Mouse (Mus musculus): ENCODE measurements around the gene Gas7. TPM values are rescaled to one million over a fixed set of nuclear protein-coding genes. Genes with fewer than 3 reads are reported as not detected.
A peak's percentile ranks its signal among the peaks of the same experiment; 100 is the strongest.

The Gas7 gene
- polyA plus RNA-seq, 1 experiment from 2014 or later = 3.3 TPM

- H3K4me1 ChIP-seq (ENCODE audit: control insufficient read depth, insufficient read depth, low read length) = no peaks in the 10 kb centered on the region
- H3K4me3 ChIP-seq (ENCODE audit: low read depth, low read length) = no peak overlapping the region
- H3K9me3 ChIP-seq (replicated peaks; ENCODE audit: control insufficient read depth, low read length) = no peaks in the 10 kb centered on the region
- no peak overlapping the region for H3K4me2 ChIP-seq (ENCODE audit: low read depth, low read length)
- no peaks in the 10 kb centered on the region for H3K36me3 ChIP-seq (replicated peaks; ENCODE audit: control insufficient read depth, insufficient read depth, low read depth, low read length)
- no peaks in the 10 kb centered on the region for H3K27me3 ChIP-seq (ENCODE audit: control insufficient read depth, insufficient read depth, low read length)
- no peak overlapping the region for H3K9ac ChIP-seq (replicated peaks; ENCODE audit: low read length)
- ATAC-seq (replicated peaks; ENCODE audit: insufficient number of reproducible peaks, low FRiP score, low TSS enrichment, low read depth) (no peak), DNase-seq (ENCODE audit: low spot score) (no peak)
- no peak overlapping the region for H3K27ac ChIP-seq (replicated peaks; ENCODE audit: low read depth, low read length)
- WGBS = 92% methylated on average over 2 of the region's 2 CpGs
Observed at GRCm38 (mm10) chr11:67500115-67500514, 44.9 kb downstream of the Gas7 start.

- no peak for DNase-seq (ENCODE audit: low spot score)
- H3K9me3 ChIP-seq (replicated peaks; ENCODE audit: control insufficient read depth, low read length) = no peaks in the 10 kb centered on the region
- no peak overlapping the region for H3K4me3 ChIP-seq (ENCODE audit: low read depth, low read length)
- no peaks in the 10 kb centered on the region for H3K27me3 ChIP-seq (ENCODE audit: control insufficient read depth, insufficient read depth, low read length)
- no peaks in the 10 kb centered on the region for H3K36me3 ChIP-seq (replicated peaks; ENCODE audit: control insufficient read depth, insufficient read depth, low read depth, low read length)
- H3K9ac ChIP-seq (replicated peaks; ENCODE audit: low read length) = no peak overlapping the region
- no peak overlapping the region for H3K27ac ChIP-seq (replicated peaks; ENCODE audit: low read depth, low read length)
- H3K4me1 ChIP-seq (ENCODE audit: control insufficient read depth, insufficient read depth, low read length) = no peaks in the 10 kb centered on the region
- H3K4me2 ChIP-seq (ENCODE audit: low read depth, low read length) = no peak overlapping the region
- 83% methylated on average over 7 of the region's 7 CpGs for WGBS
- ATAC-seq (replicated peaks; ENCODE audit: insufficient number of reproducible peaks, low FRiP score, low TSS enrichment, low read depth) = no peak
Observed at GRCm38 (mm10) chr11:67501468-67502244, 46.4 kb downstream of the Gas7 start.

GRCm38 (mm10) chr11:67509219-67509876 is 54.1 kb downstream of the Gas7 start:
- ATAC-seq (replicated peaks; ENCODE audit: insufficient number of reproducible peaks, low FRiP score, low TSS enrichment, low read depth) = no peak
- Histone ChIP-seq H3K9ac (replicated peaks; ENCODE audit: low read length) (no peak overlapping the region), H3K9me3 (replicated peaks; ENCODE audit: control insufficient read depth, low read length) (no peaks in the 10 kb centered on the region), H3K27ac (replicated peaks; ENCODE audit: low read depth, low read length) (no peak overlapping the region), H3K27me3 (ENCODE audit: control insufficient read depth, insufficient read depth, low read length) (no peaks in the 10 kb centered on the region), H3K36me3 (replicated peaks; ENCODE audit: control insufficient read depth, insufficient read depth, low read depth, low read length) (no peaks in the 10 kb centered on the region), H3K4me3 (ENCODE audit: low read depth, low read length) (no peak overlapping the region), H3K4me2 (ENCODE audit: low read depth, low read length) (no peak overlapping the region), H3K4me1 (ENCODE audit: control insufficient read depth, insufficient read depth, low read length) (no peaks in the 10 kb centered on the region)
- no peak for DNase-seq (ENCODE audit: low spot score)
- WGBS = 63% methylated on average over 1 of the region's 1 CpGs

GRCm38 (mm10) chr11:67510831-67511230 is 55.6 kb downstream of the Gas7 start:
- Histone ChIP-seq H3K27me3 (ENCODE audit: control insufficient read depth, insufficient read depth, low read length) (no peaks in the 10 kb centered on the region), H3K9me3 (replicated peaks; ENCODE audit: control insufficient read depth, low read length) (no peaks in the 10 kb centered on the region), H3K4me2 (ENCODE audit: low read depth, low read length) (no peak overlapping the region), H3K9ac (replicated peaks; ENCODE audit: low read length) (no peak overlapping the region), H3K4me1 (ENCODE audit: control insufficient read depth, insufficient read depth, low read length) (no peaks in the 10 kb centered on the region), H3K36me3 (replicated peaks; ENCODE audit: control insufficient read depth, insufficient read depth, low read depth, low read length) (no peaks in the 10 kb centered on the region), H3K4me3 (ENCODE audit: low read depth, low read length) (no peak overlapping the region), H3K27ac (replicated peaks; ENCODE audit: low read depth, low read length) (no peak overlapping the region)
- ATAC-seq (replicated peaks; ENCODE audit: insufficient number of reproducible peaks, low FRiP score, low TSS enrichment, low read depth) = no peak
- DNase-seq (ENCODE audit: low spot score) = no peak
- WGBS = 82% methylated on average over 4 of the region's 4 CpGs

GRCm38 (mm10) chr11:67513001-67513400 is 57.8 kb downstream of the Gas7 start:
- no peak for ATAC-seq (replicated peaks; ENCODE audit: insufficient number of reproducible peaks, low FRiP score, low TSS enrichment, low read depth)
- Histone ChIP-seq H3K4me2 (ENCODE audit: low read depth, low read length) (no peak overlapping the region), H3K9me3 (replicated peaks; ENCODE audit: control insufficient read depth, low read length) (no peaks in the 10 kb centered on the region; the same call in 1 of the 2 replicates), H3K27me3 (ENCODE audit: control insufficient read depth, insufficient read depth, low read length) (no peaks in the 10 kb centered on the region), H3K9ac (replicated peaks; ENCODE audit: low read length) (no peak overlapping the region), H3K4me1 (ENCODE audit: control insufficient read depth, insufficient read depth, low read length) (no peaks in the 10 kb centered on the region), H3K27ac (replicated peaks; ENCODE audit: low read depth, low read length) (no peak overlapping the region), H3K36me3 (replicated peaks; ENCODE audit: control insufficient read depth, insufficient read depth, low read depth, low read length) (no peaks in the 10 kb centered on the region), H3K4me3 (ENCODE audit: low read depth, low read length) (no peak overlapping the region)
- WGBS = 88% methylated on average over 4 of the region's 4 CpGs
- DNase-seq (ENCODE audit: low spot score) = no peak

GRCm38 (mm10) chr11:67514401-67514800 is 59.2 kb downstream of the Gas7 start:
- Histone ChIP-seq H3K9ac (replicated peaks; ENCODE audit: low read length) (no peak overlapping the region), H3K27ac (replicated peaks; ENCODE audit: low read depth, low read length) (no peak overlapping the region), H3K4me2 (ENCODE audit: low read depth, low read length) (no peak overlapping the region), H3K4me1 (ENCODE audit: control insufficient read depth, insufficient read depth, low read length) (no peaks in the 10 kb centered on the region), H3K36me3 (replicated peaks; ENCODE audit: control insufficient read depth, insufficient read depth, low read depth, low read length) (no peaks in the 10 kb centered on the region), H3K4me3 (ENCODE audit: low read depth, low read length) (no peak overlapping the region), H3K9me3 (replicated peaks; ENCODE audit: control insufficient read depth, low read length) (no peaks in the 10 kb centered on the region; the same call in 1 of the 2 replicates), H3K27me3 (ENCODE audit: control insufficient read depth, insufficient read depth, low read length) (no peaks in the 10 kb centered on the region)
- 91% methylated on average over 8 of the region's 8 CpGs for WGBS
- DNase-seq (ENCODE audit: low spot score) (peak; percentile 19), ATAC-seq (replicated peaks; ENCODE audit: insufficient number of reproducible peaks, low FRiP score, low TSS enrichment, low read depth) (no peak)

- Histone ChIP-seq H3K9me3 (replicated peaks; ENCODE audit: control insufficient read depth, low read length) (no peaks in the 10 kb centered on the region; the same call in 1 of the 2 replicates), H3K4me3 (ENCODE audit: low read depth, low read length) (no peak overlapping the region), H3K4me2 (ENCODE audit: low read depth, low read length) (no peak overlapping the region), H3K27me3 (ENCODE audit: control insufficient read depth, insufficient read depth, low read length) (no peaks in the 10 kb centered on the region), H3K36me3 (replicated peaks; ENCODE audit: control insufficient read depth, insufficient read depth, low read depth, low read length) (no peaks in the 10 kb centered on the region), H3K4me1 (ENCODE audit: control insufficient read depth, insufficient read depth, low read length) (no peaks in the 10 kb centered on the region), H3K9ac (replicated peaks; ENCODE audit: low read length) (no peak overlapping the region), H3K27ac (replicated peaks; ENCODE audit: low read depth, low read length) (no peak overlapping the region)
- WGBS = 55% methylated on average over 5 of the region's 5 CpGs
- DNase-seq (ENCODE audit: low spot score) (no peak), ATAC-seq (replicated peaks; ENCODE audit: insufficient number of reproducible peaks, low FRiP score, low TSS enrichment, low read depth) (no peak)
Observed at GRCm38 (mm10) chr11:67515020-67515911, 60.0 kb downstream of the Gas7 start.

Measured in embryonic facial prominence, embryonic 11.5 days (tissue).